Mouse (Mus musculus) thymus, postnatal 0 days (tissue): Measurements from ENCODE around the gene Cacna1h. TPM values are rescaled to one million over a fixed set of nuclear protein-coding genes. Genes with fewer than 3 reads are reported as not detected.

ENCODE experiments used
- DNase-seq: peaks from one replicate; pipeline ENCODE4 v3.0.0-alpha.2; 2015; ENCODE audit warnings: low spot score
- polyA plus RNA-seq: library from polyadenylated mRNA; unstranded; fragments of >200 nt; fragmentation: Nextera tagmentation; extraction: Ambion mirVana; gene quantifications from 2 replicates; pipeline ENCODE4 v1.2.1, GENCODE M21; 2015

The Cacna1h gene
- 0.17 and 0.18 TPM in 2 replicates for polyA plus RNA-seq

GRCm38 (mm10) chr17:25433617-25434606 lies at the start of gene Cacna1h:
Gene Cacna1h (minus strand): TSS chr17:25433783.
- no peak for DNase-seq

- no peak for DNase-seq
Observed at GRCm38 (mm10) chr17:25482092-25482491, 48.5 kb upstream of the Cacna1h start.

DNA sequence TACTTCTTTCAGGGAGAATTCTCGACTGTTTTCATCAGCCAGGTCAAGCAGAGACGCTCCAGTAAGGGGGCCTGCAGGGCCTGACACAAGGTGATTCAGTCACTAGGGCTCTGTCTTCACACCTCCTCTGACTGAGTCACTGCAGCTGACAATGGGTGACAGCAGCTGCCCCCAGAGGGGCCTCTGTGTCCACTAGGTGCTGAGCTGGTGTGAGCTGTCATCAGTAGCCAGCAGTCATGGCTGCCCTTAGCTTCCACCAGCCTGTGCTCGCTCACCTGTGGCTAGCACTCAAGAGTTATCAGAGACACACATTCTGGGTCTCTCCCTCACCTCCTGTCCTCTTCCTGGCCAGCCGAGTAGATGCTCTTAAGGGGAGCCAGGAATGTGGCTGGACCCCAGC lies 47.2 kb upstream of the Cacna1h start:
- DNase-seq, result no peak

DNA sequence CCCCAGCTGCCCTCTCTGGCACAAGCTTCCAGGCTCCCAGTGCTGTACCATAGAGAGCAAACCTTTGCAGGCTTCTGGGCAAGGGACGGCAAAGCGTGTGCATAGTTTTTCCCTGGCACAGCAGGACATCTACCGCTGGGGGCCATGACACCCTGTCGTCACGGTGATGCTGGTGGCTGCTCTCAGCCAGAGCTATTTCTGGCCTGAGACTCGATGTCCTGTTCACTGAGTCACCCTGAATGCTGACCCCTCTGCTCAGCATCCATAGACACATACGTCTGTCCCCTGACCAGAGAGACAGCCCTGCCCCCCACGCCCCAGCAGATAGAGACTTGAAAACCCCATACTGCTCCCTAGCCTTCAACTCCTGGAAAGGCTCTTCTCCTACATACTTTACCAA lies 46.6 kb upstream of the Cacna1h start:
- DNase-seq, result no peak

- peak; percentile 70 for DNase-seq
Observed at GRCm38 (mm10) chr17:25475946-25476744, 42.6 kb upstream of the Cacna1h start.

GRCm38 (mm10) chr17:25474330-25475077 lies 40.9 kb upstream of the Cacna1h start:
- peak; percentile 66 for DNase-seq

DNA sequence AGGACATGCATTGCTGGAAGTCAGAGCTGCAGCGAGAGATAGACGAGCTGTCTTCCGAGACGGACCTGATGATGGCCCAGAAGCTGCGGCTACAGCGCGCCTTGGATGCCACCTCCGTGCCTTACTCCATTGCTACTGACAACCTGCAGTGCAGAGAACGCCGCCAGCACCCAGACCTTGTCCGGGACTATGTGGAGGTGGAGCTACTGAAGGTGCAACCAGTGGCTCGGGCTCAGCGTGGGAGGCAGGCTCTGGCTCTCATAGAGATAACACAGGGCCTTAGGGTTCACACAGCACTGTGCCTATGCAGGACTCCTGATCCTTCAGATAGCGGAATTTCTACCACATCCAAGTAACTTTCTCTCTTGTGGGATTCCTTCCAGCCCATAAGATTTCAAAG lies 38.5 kb upstream of the Cacna1h start:
- DNase-seq, result no peak

DNA sequence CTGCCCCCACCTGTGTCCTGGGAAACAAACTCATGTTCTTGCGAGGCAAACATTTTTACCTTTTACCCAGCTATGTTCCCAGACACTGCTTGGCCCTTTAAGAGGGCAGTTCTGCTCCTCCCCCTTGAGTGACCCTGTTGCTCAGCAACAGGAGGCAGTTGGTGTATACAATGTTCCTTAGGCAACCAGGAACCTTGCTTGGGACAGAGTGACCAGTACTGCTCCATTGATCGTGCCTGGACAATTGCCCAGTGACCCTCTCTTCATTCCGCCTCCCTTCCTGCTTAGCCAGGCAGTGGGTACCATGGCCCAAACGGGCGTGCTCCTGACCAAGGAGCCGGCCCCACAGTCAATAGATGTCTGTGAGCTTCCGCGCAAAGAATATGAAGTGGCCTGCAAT lies 37.8 kb upstream of the Cacna1h start:
- no peak for DNase-seq

DNA sequence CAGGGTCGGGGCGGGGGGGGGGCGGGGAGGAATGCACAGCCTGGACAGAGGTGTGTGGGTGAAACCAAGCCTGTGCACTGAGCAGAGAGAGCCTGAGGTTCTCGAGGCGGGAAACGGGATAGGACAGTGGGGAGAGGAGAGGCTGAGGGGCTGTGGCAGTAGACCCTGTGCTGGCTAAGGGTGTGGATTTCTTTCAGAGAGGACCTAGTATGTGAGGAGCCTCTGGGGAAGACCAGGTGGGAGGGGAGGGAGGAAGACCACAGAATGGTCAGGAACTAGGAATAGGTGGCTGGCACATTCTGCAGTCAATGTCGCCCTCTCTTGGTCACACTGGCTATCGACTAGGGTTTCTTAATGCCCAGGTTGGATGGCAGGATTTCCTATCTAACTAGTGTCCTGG lies 36.2 kb upstream of the Cacna1h start:
- peak; percentile 9 for DNase-seq

- no peak for DNase-seq
Observed at GRCm38 (mm10) chr17:25468301-25468700, 34.7 kb upstream of the Cacna1h start.

DNA sequence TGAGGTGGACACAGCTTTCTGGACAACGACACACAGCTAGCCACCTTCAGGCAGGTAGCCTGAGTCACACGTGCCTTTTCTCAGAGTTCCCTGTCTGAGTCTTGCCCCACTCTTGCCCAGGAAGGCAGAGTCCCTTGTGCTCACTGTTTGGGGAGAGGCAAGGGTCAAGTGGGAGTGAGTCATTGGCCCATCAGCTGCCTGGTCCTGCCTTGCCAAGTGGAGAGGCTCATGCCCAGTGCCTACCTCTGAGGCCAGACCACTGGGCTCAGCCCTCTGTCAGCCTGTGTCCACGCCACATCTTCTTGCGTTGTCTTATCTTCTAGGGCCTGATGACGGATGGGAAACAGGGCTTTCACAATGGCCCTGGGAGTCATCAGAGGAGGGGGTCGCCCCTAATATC lies 34.2 kb upstream of the Cacna1h start:
- no peak for DNase-seq

DNA sequence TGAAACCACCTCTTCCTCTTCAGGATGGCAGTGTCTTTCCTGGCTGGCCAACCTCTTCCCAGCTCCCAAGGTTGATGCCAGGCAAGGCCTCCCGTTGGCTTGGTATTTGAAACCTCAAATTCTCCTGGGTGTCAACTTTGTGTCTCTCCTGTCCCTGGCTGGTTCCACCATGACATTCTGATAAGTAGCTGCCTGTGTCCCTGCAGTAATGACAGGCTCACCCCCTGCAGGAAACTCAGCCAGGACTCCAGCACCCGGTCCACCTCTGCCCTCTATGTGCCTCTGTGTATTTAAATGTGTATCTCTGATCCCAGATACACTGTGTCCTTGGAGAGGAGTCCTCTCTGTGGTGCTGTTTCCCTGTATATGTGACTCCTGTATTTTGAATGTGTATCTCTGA lies 32.7 kb upstream of the Cacna1h start:
- no peak for DNase-seq

- DNase-seq, result no peak
Observed at GRCm38 (mm10) chr17:25464091-25464490, 30.5 kb upstream of the Cacna1h start.

GRCm38 (mm10) chr17:25463326-25463945 lies 29.9 kb upstream of the Cacna1h start:
- DNase-seq, result no peak

- DNase-seq, result no peak
Observed at GRCm38 (mm10) chr17:25462236-25462875, 28.8 kb upstream of the Cacna1h start.

DNA sequence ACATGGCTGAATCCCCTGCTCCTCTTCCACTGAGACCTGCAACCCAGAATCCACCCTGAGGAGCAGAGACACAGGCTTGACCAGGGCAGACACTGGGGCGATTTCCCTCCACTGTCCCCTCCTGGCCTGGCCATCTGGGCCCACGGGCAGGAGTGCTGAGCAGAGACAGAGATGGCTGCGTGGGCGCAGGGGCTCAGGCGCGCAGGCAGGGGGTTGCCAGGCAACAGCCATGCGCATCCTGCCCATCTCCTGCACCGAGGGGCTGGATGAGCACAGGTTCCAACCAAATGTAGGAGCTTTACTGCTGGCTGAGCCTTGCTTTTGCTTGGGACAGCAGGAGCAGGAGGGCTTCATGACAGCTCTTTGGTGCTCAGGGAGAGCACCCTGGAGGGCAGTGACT lies 23.0 kb upstream of the Cacna1h start:
- no peak for DNase-seq

DNA sequence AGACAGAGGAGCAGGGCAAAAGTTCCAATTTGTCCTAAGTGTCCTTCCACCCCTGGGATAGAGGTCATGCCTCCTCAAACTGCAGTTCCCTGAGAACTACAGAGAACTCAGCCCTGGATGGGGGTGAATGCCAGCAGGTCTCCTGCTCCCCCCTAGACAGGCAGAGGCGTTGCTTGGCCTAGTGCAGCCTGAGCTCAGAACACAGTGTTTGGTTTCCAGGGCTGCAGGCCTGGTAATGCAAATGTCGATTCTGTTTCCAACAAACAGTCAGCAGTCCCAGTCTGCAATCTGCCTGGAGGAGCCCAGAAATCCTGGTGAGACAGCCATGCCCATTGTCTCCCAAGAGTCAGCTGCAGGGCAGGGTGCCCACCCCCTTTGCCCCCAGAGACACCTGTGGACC lies 20.7 kb upstream of the Cacna1h start, which contains the start of gene Tekt4:
Tekt4 (plus strand) TSS at position 344 of the 400 bp plus-strand sequence.
- no peak for DNase-seq

- no peak for DNase-seq
Observed at GRCm38 (mm10) chr17:25452246-25452965, 18.8 kb upstream of the Cacna1h start.

DNA sequence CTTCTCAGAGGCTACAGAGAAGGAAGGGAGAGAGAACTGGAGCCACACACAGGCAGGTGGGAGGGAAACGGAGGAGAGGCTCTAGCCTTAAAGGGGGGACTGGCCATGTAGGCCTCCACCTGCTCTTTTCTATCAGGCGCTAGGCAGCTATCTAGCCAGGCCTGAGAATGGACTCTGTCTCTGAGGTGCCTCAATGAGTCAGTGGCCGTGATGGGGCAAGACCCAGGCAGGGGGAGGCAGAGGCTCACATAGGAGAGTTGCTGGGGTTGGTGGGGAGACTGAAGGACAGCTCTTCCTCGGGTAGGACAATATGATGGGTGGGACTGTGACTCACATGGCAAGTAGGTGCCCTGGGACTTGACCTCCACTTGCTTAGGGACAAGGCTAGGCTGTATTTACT lies 16.7 kb upstream of the Cacna1h start:
- DNase-seq, result no peak

DNA sequence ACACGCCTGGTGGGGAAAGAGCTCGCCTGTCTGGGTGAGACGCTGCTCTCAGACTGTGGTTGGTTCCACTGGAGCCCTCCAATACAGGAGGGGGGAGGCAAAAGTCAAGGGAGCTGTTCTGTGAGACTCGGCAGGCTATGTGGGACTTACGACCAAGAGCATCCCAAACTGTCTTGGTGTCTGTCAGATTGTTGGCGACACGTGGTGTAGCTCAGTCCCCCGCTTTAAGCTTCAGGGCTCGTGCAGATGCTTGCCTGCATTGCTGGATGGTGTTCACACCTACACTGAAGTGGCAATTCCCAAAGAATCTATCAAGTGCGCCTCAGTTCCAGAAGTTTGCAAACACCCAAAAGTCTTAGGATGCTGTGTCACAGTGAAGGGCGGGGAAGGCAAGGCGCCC lies 14.3 kb upstream of the Cacna1h start:
- DNase-seq, result no peak
